Mouse (Mus musculus) adrenal gland, postnatal 10 days (tissue): ENCODE data around the gene Ephb1. TPM values are rescaled to one million over a fixed set of nuclear protein-coding genes. Genes with fewer than 3 reads are reported as not detected.

Experiments
- DNase-seq: peaks from one replicate; pipeline ENCODE4 v3.0.0; 2021; ENCODE audit warnings: mixed read lengths
- microRNA-seq: library from miRNA; unstranded; fragments of <30 nt; microRNA quantifications from one replicate; pipeline ENCODE4 v1.2.0, GENCODE M21; 2021
- total RNA-seq, 2 experiments: library from RNA; stranded (reverse); gene quantifications; 2 replicates each; pipeline ENCODE4 v1.2.3; 2021

Ephb1 gene
- total RNA-seq, 2 experiments from 2014 or later = 3.5 to 4.6 TPM

GRCm38 (mm10) chr9:101909491-101909890 lies 445.0 kb downstream of the Ephb1 start:
- DNase-seq = no peak

GRCm38 (mm10) chr9:101908849-101909248 lies 445.6 kb downstream of the Ephb1 start:
- no peak for DNase-seq

- DNase-seq = no peak
Measured at GRCm38 (mm10) chr9:101907747-101908255, 446.7 kb downstream of the Ephb1 start.

- no peak for DNase-seq
Measured at GRCm38 (mm10) chr9:101903406-101903805, 451.1 kb downstream of the Ephb1 start.

- no peak for DNase-seq
Measured at GRCm38 (mm10) chr9:101897851-101898250, 456.6 kb downstream of the Ephb1 start.

GRCm38 (mm10) chr9:101883295-101883694 lies 471.2 kb downstream of the Ephb1 start:
- DNase-seq = no peak

GRCm38 (mm10) chr9:101877109-101877987 lies 477.1 kb downstream of the Ephb1 start:
- DNase-seq = no peak

- no peak for DNase-seq
Measured at GRCm38 (mm10) chr9:101875306-101875705, 479.2 kb downstream of the Ephb1 start.

Small RNAs within 50 kb of the gene (microRNA-seq; reads per million reads assigned to microRNA genes)
- not detected for gene Mir7243

Other genes with a start within 250 kb of the Ephb1 start
- gene Ky, start 151.1 kb upstream of the Ephb1 start, total RNA-seq = 1 to 10 TPM; 1.3 to 6.9 TPM